Mouse (Mus musculus) A20 (cell line): ENCODE results near the gene Fxyd2.

Experiments
- DNase-seq: peaks from one replicate; pipeline ENCODE4 v3.0.0-alpha.2; 2011; ENCODE audit warnings: low read depth, low spot score

The Fxyd2 gene

DNA sequence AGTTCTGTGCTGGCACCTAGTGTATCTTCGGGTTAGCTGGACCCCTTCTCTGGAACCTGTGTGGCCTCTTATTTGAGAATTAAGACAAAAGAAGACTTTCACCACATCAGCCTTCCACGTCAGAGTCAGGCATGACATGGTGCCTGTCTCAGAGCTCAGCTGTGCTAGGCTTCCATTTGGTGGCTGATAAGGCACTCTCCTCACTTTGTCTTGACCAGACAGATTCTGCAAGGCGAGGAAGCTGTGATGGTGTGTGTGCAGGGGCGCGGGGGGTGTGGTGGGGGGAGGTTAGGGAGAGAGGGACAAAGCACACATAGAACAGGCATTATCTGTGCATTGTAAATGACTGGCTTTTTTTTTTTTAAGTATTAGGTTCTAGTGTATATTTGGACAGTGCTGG is 29.9 kb downstream of the Fxyd2 start:
- DNase-seq, result no peak

DNA sequence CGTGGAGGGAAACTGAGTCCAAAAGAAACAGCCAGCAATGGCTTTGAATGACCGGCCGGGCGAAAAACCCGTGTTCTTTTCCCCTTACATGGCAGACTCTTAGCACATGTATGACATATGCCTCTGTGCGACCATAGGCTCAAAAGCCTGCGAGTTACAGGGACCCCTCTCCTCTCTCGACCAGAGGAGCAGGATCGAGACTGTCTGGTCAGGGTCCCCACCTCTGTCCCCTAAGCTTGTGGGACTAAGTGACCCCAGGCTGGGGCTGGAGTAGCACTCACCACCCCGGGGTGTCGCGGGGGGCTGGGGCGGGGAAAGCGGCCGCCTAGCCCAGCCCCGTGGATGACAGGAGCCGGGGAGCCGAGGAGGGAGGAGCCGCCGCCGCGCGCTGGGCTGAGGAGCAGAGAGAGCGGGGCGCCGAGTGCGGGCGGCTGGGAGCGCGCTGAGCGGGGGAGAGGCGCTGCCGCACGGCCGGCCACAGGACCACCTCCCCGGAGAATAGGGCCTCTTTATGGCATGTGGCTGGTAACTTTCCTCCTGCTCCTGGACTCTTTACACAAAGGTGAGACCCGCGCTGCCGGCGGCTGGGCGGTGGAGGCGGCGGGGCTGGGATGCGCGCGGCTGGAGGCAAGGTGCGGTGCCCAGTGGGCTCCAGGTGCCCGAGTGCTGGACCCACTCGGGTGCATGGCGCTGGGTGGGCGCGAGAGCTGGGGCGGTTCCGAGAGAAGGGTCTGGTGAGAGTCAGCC is 30.7 kb downstream of the Fxyd2 start:
- no peak for DNase-seq

DNA sequence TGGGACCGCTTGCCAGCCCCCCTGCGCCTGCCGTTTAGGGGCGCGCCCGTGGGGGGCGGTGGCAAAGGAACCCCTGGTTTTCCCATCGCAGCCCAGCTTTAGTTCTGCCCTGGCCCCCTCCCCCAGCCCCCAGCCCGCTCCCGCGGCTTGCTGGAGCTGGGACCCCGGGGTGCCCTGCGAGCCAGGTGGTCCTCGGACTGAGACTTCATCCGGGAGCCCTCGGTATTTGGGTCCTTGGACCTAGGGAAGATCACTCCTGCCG is 31.2 kb downstream of the Fxyd2 start:
- no peak for DNase-seq

- no peak for DNase-seq
Measured at GRCm38 (mm10) chr9:45431150-45431549, 31.7 kb downstream of the Fxyd2 start.

DNA sequence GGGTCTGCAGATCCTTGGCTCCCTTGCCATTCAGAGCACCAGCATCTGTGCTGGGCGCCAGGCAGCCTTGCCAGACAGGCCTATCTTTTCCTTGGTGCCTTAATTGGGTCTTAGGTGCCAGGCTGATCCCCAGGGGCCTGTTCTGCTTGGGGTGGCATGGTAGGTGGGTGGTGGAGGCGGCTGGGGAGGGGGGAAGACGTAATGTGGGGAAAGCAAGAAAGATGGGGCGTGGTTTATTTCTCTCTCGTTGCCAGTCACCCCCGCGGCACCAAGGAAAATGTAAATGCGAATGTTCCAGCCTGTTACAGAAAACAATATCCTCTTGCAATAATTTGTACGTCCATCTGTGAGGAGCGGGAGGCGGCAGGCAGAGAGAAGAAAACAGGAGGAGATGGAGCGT is 33.2 kb downstream of the Fxyd2 start:
- DNase-seq, result no peak

DNA sequence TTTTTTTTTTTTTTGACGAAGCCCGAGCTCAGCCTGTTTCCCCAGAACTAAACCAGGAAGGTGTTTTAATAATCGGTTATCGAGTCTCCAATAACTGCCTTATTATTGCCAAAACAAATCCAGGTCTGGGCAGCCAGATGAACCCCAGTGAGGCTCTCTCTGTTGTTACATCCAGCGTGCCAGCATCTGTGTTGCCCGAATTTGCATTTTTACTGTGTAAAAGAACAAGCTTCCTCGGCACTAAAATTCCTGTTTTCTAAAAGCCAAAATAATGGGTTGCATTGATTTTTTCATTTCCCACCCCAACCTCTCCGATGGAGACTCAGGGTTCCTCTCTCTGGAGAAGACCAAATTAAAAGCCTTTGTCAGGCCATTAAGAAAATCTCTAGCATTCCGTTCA is 33.6 kb downstream of the Fxyd2 start:
- no peak for DNase-seq

- DNase-seq, result no peak
Measured at GRCm38 (mm10) chr9:45434171-45434570, 34.7 kb downstream of the Fxyd2 start.

DNA sequence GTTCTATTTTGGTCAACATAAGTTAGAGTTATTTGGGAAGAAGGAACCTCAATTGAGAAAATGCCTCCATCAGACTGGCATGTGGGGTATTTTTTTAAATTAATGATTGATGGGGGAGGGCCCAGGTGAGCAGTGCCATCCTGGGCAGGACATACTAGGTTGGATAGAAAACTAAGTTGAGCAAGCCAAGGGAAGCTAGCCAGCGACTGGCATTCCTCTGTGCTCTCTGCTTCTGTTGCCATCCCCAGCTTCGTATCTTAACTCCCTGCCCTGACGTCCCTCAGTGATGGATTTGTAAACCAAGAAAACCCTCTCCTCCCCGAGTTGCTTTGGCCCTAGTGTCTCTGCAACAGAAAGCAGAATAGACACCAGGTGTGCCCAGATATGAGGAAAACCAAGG is 39.6 kb downstream of the Fxyd2 start:
- no peak for DNase-seq

- DNase-seq, result no peak
Measured at GRCm38 (mm10) chr9:45440083-45440784, 40.8 kb downstream of the Fxyd2 start.

GRCm38 (mm10) chr9:45444251-45444798 is 44.9 kb downstream of the Fxyd2 start:
- DNase-seq, result no peak

GRCm38 (mm10) chr9:45449658-45450057 is 50.2 kb downstream of the Fxyd2 start:
- no peak for DNase-seq

- DNase-seq, result no peak
Measured at GRCm38 (mm10) chr9:45451346-45451745, 51.9 kb downstream of the Fxyd2 start.

DNA sequence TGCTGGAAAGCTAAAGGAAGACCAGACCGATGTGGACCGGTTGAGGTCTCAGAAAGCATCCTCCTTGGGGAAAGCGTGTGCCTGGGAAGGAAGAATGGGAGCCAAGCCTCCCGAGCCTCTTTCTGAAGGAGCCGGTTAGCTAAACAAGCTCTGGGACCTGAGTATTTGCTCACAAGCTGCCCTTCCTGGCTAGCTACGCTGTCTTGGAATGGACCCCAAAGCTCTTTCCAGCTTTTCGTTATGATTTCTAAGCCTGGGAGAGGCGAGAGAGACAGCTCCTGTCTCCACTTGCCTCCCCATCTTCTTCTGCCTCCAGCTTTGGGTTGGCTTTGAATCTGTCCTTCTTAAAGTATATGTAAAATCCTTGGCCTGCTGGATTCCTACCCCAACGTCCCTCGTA is 54.6 kb downstream of the Fxyd2 start:
- DNase-seq, result no peak

GRCm38 (mm10) chr9:45454889-45455610 is 55.6 kb downstream of the Fxyd2 start:
- no peak for DNase-seq

DNA sequence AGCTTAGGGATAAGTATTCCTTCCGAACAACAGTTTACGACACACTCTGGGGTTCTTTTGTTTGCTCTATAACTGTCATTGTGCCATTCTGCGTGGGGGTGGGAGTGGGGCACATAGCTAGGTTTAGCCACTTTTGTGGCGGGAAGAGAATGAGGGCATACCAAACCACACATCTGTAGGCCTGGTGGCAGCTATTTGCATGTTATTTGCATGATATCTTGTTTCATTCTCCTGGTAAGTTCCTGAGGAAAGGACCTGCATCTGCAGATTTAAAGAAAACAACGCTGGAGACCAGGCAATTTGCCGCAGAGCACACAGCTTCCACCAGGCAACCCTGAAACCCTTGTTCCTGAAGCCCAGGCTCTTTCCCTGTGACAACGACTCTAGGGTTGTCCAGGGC is 57.7 kb downstream of the Fxyd2 start:
- DNase-seq, result no peak

GRCm38 (mm10) chr9:45458363-45458762 is 58.9 kb downstream of the Fxyd2 start:
- DNase-seq, result no peak
